Mouse (Mus musculus): ENCODE measurements around the gene Slc16a1. TPM values are rescaled to one million over a fixed set of nuclear protein-coding genes. Genes with fewer than 3 reads are reported as not detected.

Slc16a1 gene
- polyA plus RNA-seq, 1 experiment = 25.8 TPM

GRCm38 (mm10) chr3:104615216-104615615 is 23.3 kb upstream of the Slc16a1 start:
- TF ChIP-seq USF1 (IDR thresholded peaks at IDR 0.05; ENCODE audit: low read depth) (no peak), CTCF (IDR thresholded peaks at IDR 0.05; ENCODE audit: control insufficient read depth, insufficient read depth, insufficient read length) (no peak), MYOD1 (IDR thresholded peaks at IDR 0.05; ENCODE audit: control insufficient read depth, insufficient read length, low read depth) (no peak), CEBPB (IDR thresholded peaks at IDR 0.05; ENCODE audit: low read depth) (no peak), MAX (IDR thresholded peaks at IDR 0.05) (no peak), MYOG (IDR thresholded peaks at IDR 0.05; ENCODE audit: control insufficient read depth, extremely low read depth, insufficient read length) (no peak), FOSL1 (IDR thresholded peaks at IDR 0.05; ENCODE audit: insufficient read depth, low read length, poor library complexity, severe bottlenecking) (no peak)

GRCm38 (mm10) chr3:104616155-104616554 is 22.3 kb upstream of the Slc16a1 start:
- H3K27me3 ChIP-seq (ENCODE audit: control insufficient read depth, insufficient read depth, insufficient read length) = no peaks in the 10 kb centered on the region
- no peaks in the 10 kb centered on the region for H3K36me3 ChIP-seq (ENCODE audit: control insufficient read depth, insufficient read depth)
- no peak overlapping the region for H3K4me3 ChIP-seq (ENCODE audit: insufficient read depth, poor library complexity, severe bottlenecking)
- H3ac ChIP-seq (ENCODE audit: control insufficient read depth, insufficient read length, low read depth) = no peak overlapping the region
- H3K79me2 ChIP-seq (ENCODE audit: control insufficient read depth, insufficient read depth) = no peaks in the 10 kb centered on the region
- H3K79me3 ChIP-seq (ENCODE audit: low read depth) = no peaks in the 10 kb centered on the region
- TF ChIP-seq CEBPB (IDR thresholded peaks at IDR 0.05; ENCODE audit: low read depth) (peak; percentile 28), USF1 (IDR thresholded peaks at IDR 0.05; ENCODE audit: low read depth) (peak; percentile 11), MAX (IDR thresholded peaks at IDR 0.05) (no peak)

More at GRCm38 (mm10) chr3:104615216-104615615, 23.3 kb upstream of the Slc16a1 start:
- no peaks in the 10 kb centered on the region for H3K79me3 ChIP-seq (ENCODE audit: low read depth)
- no peaks in the 10 kb centered on the region for H3K79me2 ChIP-seq (ENCODE audit: control insufficient read depth, insufficient read depth)
- H3K4me3 ChIP-seq (ENCODE audit: insufficient read depth, poor library complexity, severe bottlenecking) = no peak overlapping the region
- H3ac ChIP-seq (ENCODE audit: control insufficient read depth, insufficient read length, low read depth) = no peak overlapping the region
- no peaks in the 10 kb centered on the region for H3K27me3 ChIP-seq (ENCODE audit: control insufficient read depth, insufficient read depth, insufficient read length)
- no peaks in the 10 kb centered on the region for H3K36me3 ChIP-seq (ENCODE audit: control insufficient read depth, insufficient read depth)

DNA sequence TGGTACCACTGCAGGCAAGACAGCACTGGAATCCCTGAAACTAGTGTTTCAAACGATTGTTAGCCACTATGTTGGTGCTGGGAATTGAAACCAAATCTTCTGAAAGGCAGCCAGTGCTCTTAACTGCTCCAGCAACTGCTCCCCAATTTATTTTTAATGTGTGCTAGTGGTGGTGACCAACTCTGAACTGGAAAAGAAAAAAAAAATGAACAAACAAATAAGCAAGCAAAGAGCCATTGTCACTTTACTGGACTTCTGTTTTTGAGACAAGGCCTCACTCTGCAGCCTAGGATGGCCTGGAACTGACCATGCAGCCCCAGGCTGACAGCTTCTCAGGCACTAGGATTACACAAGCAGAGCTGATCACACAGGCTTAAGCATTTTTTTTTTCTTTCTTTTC is 16.6 kb upstream of the Slc16a1 start:
- Histone ChIP-seq H3K79me2 (ENCODE audit: control insufficient read depth, insufficient read depth) (no peaks in the 10 kb centered on the region), H3K27me3 (ENCODE audit: control insufficient read depth, insufficient read depth, insufficient read length) (no peaks in the 10 kb centered on the region), H3K79me3 (ENCODE audit: low read depth) (no peaks in the 10 kb centered on the region), H3K4me3 (ENCODE audit: insufficient read depth, poor library complexity, severe bottlenecking) (no peak overlapping the region), H3K36me3 (ENCODE audit: control insufficient read depth, insufficient read depth) (no peaks in the 10 kb centered on the region), H3ac (ENCODE audit: control insufficient read depth, insufficient read length, low read depth) (no peak overlapping the region)
- TF ChIP-seq FOSL1 (IDR thresholded peaks at IDR 0.05; ENCODE audit: insufficient read depth, low read length, poor library complexity, severe bottlenecking) (no peak), USF1 (IDR thresholded peaks at IDR 0.05; ENCODE audit: low read depth) (no peak), CEBPB (IDR thresholded peaks at IDR 0.05; ENCODE audit: low read depth) (no peak), MYOD1 (IDR thresholded peaks at IDR 0.05; ENCODE audit: control insufficient read depth, insufficient read length, low read depth) (no peak), CTCF (IDR thresholded peaks at IDR 0.05; ENCODE audit: control insufficient read depth, insufficient read depth, insufficient read length) (no peak), MYOG (IDR thresholded peaks at IDR 0.05; ENCODE audit: control insufficient read depth, extremely low read depth, insufficient read length) (no peak), MAX (IDR thresholded peaks at IDR 0.05) (no peak)

GRCm38 (mm10) chr3:104629810-104630209 is 8.7 kb upstream of the Slc16a1 start:
- no peaks in the 10 kb centered on the region for H3K79me3 ChIP-seq (ENCODE audit: low read depth)
- no peak overlapping the region for H3ac ChIP-seq (ENCODE audit: control insufficient read depth, insufficient read length, low read depth)
- TF ChIP-seq FOSL1 (IDR thresholded peaks at IDR 0.05; ENCODE audit: insufficient read depth, low read length, poor library complexity, severe bottlenecking) (no peak), CTCF (IDR thresholded peaks at IDR 0.05; ENCODE audit: control insufficient read depth, insufficient read depth, insufficient read length) (no peak), CEBPB (IDR thresholded peaks at IDR 0.05; ENCODE audit: low read depth) (no peak), MAX (IDR thresholded peaks at IDR 0.05) (no peak), MYOD1 (IDR thresholded peaks at IDR 0.05; ENCODE audit: control insufficient read depth, insufficient read length, low read depth) (no peak), USF1 (IDR thresholded peaks at IDR 0.05; ENCODE audit: low read depth) (no peak), MYOG (IDR thresholded peaks at IDR 0.05; ENCODE audit: control insufficient read depth, extremely low read depth, insufficient read length) (no peak)
- no peaks in the 10 kb centered on the region for H3K27me3 ChIP-seq (ENCODE audit: control insufficient read depth, insufficient read depth, insufficient read length)
- H3K4me3 ChIP-seq (ENCODE audit: insufficient read depth, poor library complexity, severe bottlenecking) = no peak overlapping the region
- H3K79me2 ChIP-seq (ENCODE audit: control insufficient read depth, insufficient read depth) = no peaks in the 10 kb centered on the region
- H3K36me3 ChIP-seq (ENCODE audit: control insufficient read depth, insufficient read depth) = no peaks in the 10 kb centered on the region

DNA sequence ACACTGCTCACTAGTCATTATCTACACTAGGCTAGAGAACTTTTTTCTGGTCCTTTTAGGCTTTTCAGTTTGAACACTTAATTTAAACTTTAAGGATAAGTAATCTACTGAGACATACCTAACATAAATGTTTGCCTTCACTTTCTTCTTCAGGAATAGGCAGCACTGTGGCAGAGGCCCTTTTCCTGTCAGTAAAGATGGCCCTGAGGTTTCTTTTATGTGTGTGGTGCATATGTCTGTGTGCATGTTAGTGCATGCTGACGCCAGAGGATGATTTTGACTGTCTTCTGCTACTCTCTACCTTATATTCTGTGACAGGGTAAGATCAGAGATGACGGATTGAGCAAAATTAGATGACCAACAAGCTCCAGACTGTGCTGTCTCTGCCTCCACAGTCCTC is 7.5 kb upstream of the Slc16a1 start:
- Histone ChIP-seq H3K79me2 (ENCODE audit: control insufficient read depth, insufficient read depth) (no peaks in the 10 kb centered on the region), H3ac (ENCODE audit: control insufficient read depth, insufficient read length, low read depth) (no peak overlapping the region), H3K4me3 (ENCODE audit: insufficient read depth, poor library complexity, severe bottlenecking) (no peak overlapping the region), H3K27me3 (ENCODE audit: control insufficient read depth, insufficient read depth, insufficient read length) (no peaks in the 10 kb centered on the region), H3K36me3 (ENCODE audit: control insufficient read depth, insufficient read depth) (no peaks in the 10 kb centered on the region), H3K79me3 (ENCODE audit: low read depth) (no peaks in the 10 kb centered on the region)
- no peak for TF ChIP-seq USF1 (IDR thresholded peaks at IDR 0.05; ENCODE audit: low read depth)
- no peak for TF ChIP-seq MYOD1 (IDR thresholded peaks at IDR 0.05; ENCODE audit: control insufficient read depth, insufficient read length, low read depth)
- TF ChIP-seq CEBPB (IDR thresholded peaks at IDR 0.05; ENCODE audit: low read depth) = no peak
- TF ChIP-seq MAX (IDR thresholded peaks at IDR 0.05) = no peak
- TF ChIP-seq FOSL1 (IDR thresholded peaks at IDR 0.05; ENCODE audit: insufficient read depth, low read length, poor library complexity, severe bottlenecking) = no peak
- TF ChIP-seq MYOG (IDR thresholded peaks at IDR 0.05; ENCODE audit: control insufficient read depth, extremely low read depth, insufficient read length) = no peak
- TF ChIP-seq CTCF (IDR thresholded peaks at IDR 0.05; ENCODE audit: control insufficient read depth, insufficient read depth, insufficient read length) = no peak

- H3K27me3 ChIP-seq (ENCODE audit: control insufficient read depth, insufficient read depth, insufficient read length) = no peaks in the 10 kb centered on the region
- H3ac ChIP-seq (ENCODE audit: control insufficient read depth, insufficient read length, low read depth) = no peak overlapping the region
- no peak for TF ChIP-seq MYOD1 (IDR thresholded peaks at IDR 0.05; ENCODE audit: control insufficient read depth, insufficient read length, low read depth)
- no peak for TF ChIP-seq USF1 (IDR thresholded peaks at IDR 0.05; ENCODE audit: low read depth)
- no peak for TF ChIP-seq CEBPB (IDR thresholded peaks at IDR 0.05; ENCODE audit: low read depth)
- TF ChIP-seq FOSL1 (IDR thresholded peaks at IDR 0.05; ENCODE audit: insufficient read depth, low read length, poor library complexity, severe bottlenecking) = no peak
- no peak for TF ChIP-seq CTCF (IDR thresholded peaks at IDR 0.05; ENCODE audit: control insufficient read depth, insufficient read depth, insufficient read length)
- TF ChIP-seq MAX (IDR thresholded peaks at IDR 0.05) = no peak
- TF ChIP-seq MYOG (IDR thresholded peaks at IDR 0.05; ENCODE audit: control insufficient read depth, extremely low read depth, insufficient read length) = no peak
- H3K79me3 ChIP-seq (ENCODE audit: low read depth) = peaks cover 6% of the 10 kb centered on the region
- no peaks in the 10 kb centered on the region for H3K36me3 ChIP-seq (ENCODE audit: control insufficient read depth, insufficient read depth)
- H3K4me3 ChIP-seq (ENCODE audit: insufficient read depth, poor library complexity, severe bottlenecking) = no peak overlapping the region
- peaks cover 17% of the 10 kb centered on the region for H3K79me2 ChIP-seq (ENCODE audit: control insufficient read depth, insufficient read depth)
Observed at GRCm38 (mm10) chr3:104632560-104633162, 5.8 kb upstream of the Slc16a1 start.
